Mouse (Mus musculus) retina, adult 2 months (tissue): ENCODE data around the gene Tmed4.
A peak's percentile ranks its signal among the peaks of the same experiment; 100 is the strongest.

Experiments used
- DNase-seq: peaks from one replicate; pipeline ENCODE4 v3.0.0-alpha.2; 2012; ENCODE audit warnings: low read depth, low spot score

The Tmed4 gene

GRCm38 (mm10) chr11:6274387-6275093, at the start of gene Tmed4:
TSS of gene Tmed4 (minus strand) at chr11:6274870.
- DNase-seq: peak; percentile 93

- DNase-seq: no peak
Measured at GRCm38 (mm10) chr11:6323348-6323747, 48.7 kb upstream of the Tmed4 start.

- DNase-seq: no peak
Measured at GRCm38 (mm10) chr11:6322086-6322485, 47.4 kb upstream of the Tmed4 start.

GRCm38 (mm10) chr11:6319374-6319773, 44.7 kb upstream of the Tmed4 start:
- DNase-seq: no peak

GRCm38 (mm10) chr11:6318559-6318958, 43.9 kb upstream of the Tmed4 start:
- no peak for DNase-seq

GRCm38 (mm10) chr11:6316821-6317220, 42.2 kb upstream of the Tmed4 start:
- DNase-seq: no peak

- no peak for DNase-seq
Measured at GRCm38 (mm10) chr11:6313874-6314406, 39.3 kb upstream of the Tmed4 start.

GRCm38 (mm10) chr11:6308181-6308580, 33.5 kb upstream of the Tmed4 start:
- no peak for DNase-seq

- no peak for DNase-seq
Measured at GRCm38 (mm10) chr11:6305943-6306430, 31.3 kb upstream of the Tmed4 start.

GRCm38 (mm10) chr11:6302793-6303192, 28.1 kb upstream of the Tmed4 start:
- no peak for DNase-seq

GRCm38 (mm10) chr11:6299435-6299834, 24.8 kb upstream of the Tmed4 start:
- DNase-seq: no peak

- DNase-seq: no peak
Measured at GRCm38 (mm10) chr11:6296077-6296476, 21.4 kb upstream of the Tmed4 start.

- no peak for DNase-seq
Measured at GRCm38 (mm10) chr11:6294632-6295031, 20.0 kb upstream of the Tmed4 start.

GRCm38 (mm10) chr11:6293601-6294000, 18.9 kb upstream of the Tmed4 start:
- no peak for DNase-seq

GRCm38 (mm10) chr11:6292988-6293349, 18.3 kb upstream of the Tmed4 start:
- no peak for DNase-seq

- peak; percentile 88 for DNase-seq
Measured at GRCm38 (mm10) chr11:6292116-6292987, 17.7 kb upstream of the Tmed4 start.

- peak; percentile 94 for DNase-seq
Measured at GRCm38 (mm10) chr11:6291401-6292115, 16.9 kb upstream of the Tmed4 start, which contains the start of gene Ogdh. TSS of gene Ogdh (plus strand) at chr11:6291633.

- DNase-seq: no peak
Measured at GRCm38 (mm10) chr11:6290883-6291282, 16.2 kb upstream of the Tmed4 start.

GRCm38 (mm10) chr11:6290138-6290537, 15.5 kb upstream of the Tmed4 start:
- DNase-seq: no peak

- DNase-seq: no peak
Measured at GRCm38 (mm10) chr11:6282940-6283339, 8.3 kb upstream of the Tmed4 start.

GRCm38 (mm10) chr11:6276466-6276865, 1.8 kb upstream of the Tmed4 start:
- no peak for DNase-seq

GRCm38 (mm10) chr11:6275094-6275484, 419 bp upstream of the Tmed4 start:
- DNase-seq: no peak
